Mouse (Mus musculus): ENCODE results near the gene Clstn2.

DNA sequence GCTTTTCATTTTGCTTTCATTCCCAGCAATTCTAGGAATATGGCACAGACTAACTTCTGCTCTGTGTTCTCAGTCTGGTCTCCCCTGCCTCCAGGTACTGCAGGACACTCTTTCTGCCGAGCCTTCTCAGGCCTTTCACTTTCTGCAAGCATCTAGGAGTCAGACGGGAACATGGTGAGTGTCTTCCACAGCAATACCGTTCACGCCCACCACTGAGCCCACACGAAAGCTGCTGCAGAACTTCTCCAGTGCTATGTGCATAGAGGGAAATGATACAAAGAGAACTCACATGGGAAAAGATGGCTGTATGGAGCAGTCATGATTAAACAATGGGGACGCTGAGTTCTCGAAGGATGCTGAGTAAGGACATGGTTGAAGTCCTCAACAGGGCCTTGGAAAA, 604.9 kb downstream of the Clstn2 start:
- no peak for TF ChIP-seq CTCF (IDR thresholded peaks at IDR 0.05; ENCODE audit: low read depth, low read length)
- no peak for TF ChIP-seq GATA1 (IDR thresholded peaks at IDR 0.05; ENCODE audit: borderline replicate concordance, low read length)
- TF ChIP-seq GATA2 (IDR thresholded peaks at IDR 0.05; ENCODE audit: borderline replicate concordance, low read depth, low read length): no peak
